ENCODE assay signal across 7 mouse cellular contexts in genomic region chr17:67304831-67305230, GRCm38 (mm10). TPM values are rescaled to one million over a fixed set of nuclear protein-coding genes. Genes with fewer than 3 reads are reported as not detected.
A peak's percentile ranks its signal among the peaks of the same experiment; 100 is the strongest.
DNase-seq lines count a peak whose midpoint lies in the region; ATAC-seq and TF ChIP-seq lines count a peak whose summit lies in the region.

No protein-coding gene starts in this region.

- CTCF ChIA-PET in Patski (lab: Charles Lee): interaction anchor here (0.8 to 1.0 kb wide), 2 partner anchors 25 to 164 kb away, joined by 3 read pairs; no protein-coding TSS in a partner anchor

- no peak overlapping the region for H3K9ac ChIP-seq in heart, embryonic 12.5 days
- H3K9ac ChIP-seq in limb, embryonic 14.5 days (ENCODE audit: low read depth, low read length, severe bottlenecking): no peak overlapping the region
- no peak overlapping the region for H3K9ac ChIP-seq in forebrain, embryonic 11.5 days (ENCODE audit: low read length)
- no peak overlapping the region for H3K9ac ChIP-seq in forebrain, postnatal 0 days

- H3K4me3 ChIP-seq in heart, embryonic 12.5 days: no peak overlapping the region
- no peak overlapping the region for H3K4me3 ChIP-seq in limb, embryonic 14.5 days (replicated peaks; ENCODE audit: low read length)
- no peak overlapping the region for H3K4me3 ChIP-seq in forebrain, embryonic 11.5 days (ENCODE audit: low read depth, low read length)
- H3K4me3 ChIP-seq in forebrain, postnatal 0 days (ENCODE audit: low read depth, low read length): no peak overlapping the region

- POLR2A ChIA-PET in Patski (lab: Charles Lee): interaction anchor here (0.8 kb wide), 1 partner anchor 22 kb away, joined by 4 read pairs; no protein-coding TSS in a partner anchor

- in situ Hi-C loops in Patski (cut with MboI; ENCODE audit: low pct_unique_long_range_greater_than_20kb): no loop called here

- DNase-seq in 3T3-L1 (ENCODE audit: low read depth, low spot score): peak; percentile 52
- DNase-seq in Patski (ENCODE audit: low read depth, low spot score): no peak
- DNase-seq in limb, embryonic 14.5 days (ENCODE audit: low spot score): peak; percentile 66
- no peak for DNase-seq in forebrain, embryonic 11.5 days (ENCODE audit: low spot score)
- DNase-seq in forebrain, postnatal 0 days: no peak
- no peak for DNase-seq in spleen, adult 12 weeks (ENCODE audit: low spot score)

- peak; percentile 71 for ATAC-seq in Patski
- peak; percentile 78 for ATAC-seq in heart, embryonic 12.5 days (ENCODE audit: insufficient number of reproducible peaks, low FRiP score)
- no peak for ATAC-seq in limb, embryonic 14.5 days (ENCODE audit: low FRiP score, low read depth)
- no peak; the same call in 1 of the 2 replicates for ATAC-seq in forebrain, embryonic 11.5 days (replicated peaks; ENCODE audit: low FRiP score)
- no peak for ATAC-seq in forebrain, postnatal 0 days

- H3K9me3 ChIP-seq in heart, embryonic 12.5 days (replicated peaks): no peaks in the 10 kb centered on the region
- H3K9me3 ChIP-seq in limb, embryonic 14.5 days (ENCODE audit: control insufficient read depth, low read length): no peaks in the 10 kb centered on the region
- no peaks in the 10 kb centered on the region for H3K9me3 ChIP-seq in forebrain, embryonic 11.5 days (ENCODE audit: control insufficient read depth, low read length)
- H3K9me3 ChIP-seq in forebrain, postnatal 0 days (ENCODE audit: low read length): no peaks in the 10 kb centered on the region

- H3K4me1 ChIP-seq in heart, embryonic 12.5 days (replicated peaks): peaks cover 40% of the 10 kb centered on the region
- H3K4me1 ChIP-seq in limb, embryonic 14.5 days (ENCODE audit: control insufficient read depth, insufficient read depth, low read length): peaks cover 28% of the 10 kb centered on the region
- peaks cover 3% of the 10 kb centered on the region; the same call in 1 of the 2 replicates for H3K4me1 ChIP-seq in forebrain, embryonic 11.5 days (replicated peaks; ENCODE audit: control insufficient read depth, insufficient read depth, low read length)
- 0 out of 2 replicates have a peak, but pooled peaks cover 10% of the 10 kb centered on the region for H3K4me1 ChIP-seq in forebrain, postnatal 0 days (ENCODE audit: insufficient read depth)

- WGBS in heart, embryonic 12.5 days: 61% methylated on average over 3 of the region's 3 CpGs
- WGBS in limb, embryonic 14.5 days: 64% methylated on average over 3 of the region's 3 CpGs
- 81% methylated on average over 3 of the region's 3 CpGs for WGBS in forebrain, embryonic 11.5 days
- WGBS in forebrain, postnatal 0 days: 67% methylated on average over 3 of the region's 3 CpGs

- H3K36me3 ChIP-seq in heart, embryonic 12.5 days: no peaks in the 10 kb centered on the region
- no peaks in the 10 kb centered on the region for H3K36me3 ChIP-seq in limb, embryonic 14.5 days (ENCODE audit: control insufficient read depth, insufficient read depth, low read length)
- H3K36me3 ChIP-seq in forebrain, embryonic 11.5 days (ENCODE audit: control insufficient read depth, insufficient read depth, low read length): no peaks in the 10 kb centered on the region
- H3K36me3 ChIP-seq in forebrain, postnatal 0 days (ENCODE audit: insufficient read depth): no peaks in the 10 kb centered on the region

- no peak overlapping the region for H3K27ac ChIP-seq in heart, embryonic 12.5 days (ENCODE audit: poor library complexity, severe bottlenecking)
- no peak overlapping the region for H3K27ac ChIP-seq in limb, embryonic 14.5 days (replicated peaks; ENCODE audit: low read depth, low read length)
- H3K27ac ChIP-seq in forebrain, embryonic 11.5 days (ENCODE audit: low read depth, low read length): no peak overlapping the region
- no peak overlapping the region for H3K27ac ChIP-seq in forebrain, postnatal 0 days (ENCODE audit: low read depth, low read length)

- no peak for TF ChIP-seq CTCF in Patski (IDR thresholded peaks at IDR 0.05)
- TF ChIP-seq CTCF in forebrain, postnatal 0 days (IDR thresholded peaks at IDR 0.05; ENCODE audit: low read depth): no peak

- no peak for TF ChIP-seq POLR2A in limb, embryonic 14.5 days (IDR thresholded peaks at IDR 0.05; ENCODE audit: borderline replicate concordance, extremely low read depth, insufficient read depth, insufficient read length)

- no peak overlapping the region for H3K4me2 ChIP-seq in heart, embryonic 12.5 days
- H3K4me2 ChIP-seq in limb, embryonic 14.5 days (replicated peaks; ENCODE audit: low read depth, low read length, severe bottlenecking): no peak overlapping the region
- H3K4me2 ChIP-seq in forebrain, embryonic 11.5 days (ENCODE audit: low read depth, low read length, severe bottlenecking): no peak overlapping the region
- H3K4me2 ChIP-seq in forebrain, postnatal 0 days (ENCODE audit: low read depth): no peak overlapping the region

- H3K27me3 ChIP-seq in Patski: no peaks in the 10 kb centered on the region
- no peaks in the 10 kb centered on the region for H3K27me3 ChIP-seq in heart, embryonic 12.5 days (replicated peaks)
- no peaks in the 10 kb centered on the region for H3K27me3 ChIP-seq in limb, embryonic 14.5 days (ENCODE audit: control insufficient read depth, insufficient read depth, low read length)
- H3K27me3 ChIP-seq in forebrain, embryonic 11.5 days (ENCODE audit: control insufficient read depth, insufficient read depth, low read length): no peaks in the 10 kb centered on the region
- H3K27me3 ChIP-seq in forebrain, postnatal 0 days (ENCODE audit: insufficient read depth, low read length): no peaks in the 10 kb centered on the region

RNA-seq across cellular contexts. Expression of gene Ptprm, which starts 49.4 kb away (rescaled TPM):
- polyA plus RNA-seq in Patski (2021): 43.7 TPM
- polyA plus RNA-seq in heart, embryonic 12.5 days (2016; fragmentation: Nextera tagmentation; extraction: Ambion mirVana): 16.1 and 18.2 TPM in 2 replicates
- polyA plus RNA-seq in limb, embryonic 14.5 days (2012; rRNA removed): 15.8 and 16.5 TPM in 2 replicates
- polyA plus RNA-seq in limb, embryonic 14.5 days (2014; fragmentation: Nextera tagmentation; extraction: Ambion mirVana): 21.8 and 21.9 TPM in 2 replicates
- polyA plus RNA-seq in forebrain, embryonic 11.5 days (2014; fragmentation: Nextera tagmentation; extraction: Ambion mirVana): 11.7 and 13.4 TPM in 2 replicates
- 26.6 and 33.2 TPM in 2 replicates for total RNA-seq in forebrain, postnatal 0 days (2014; rRNA removed)
- polyA plus RNA-seq in forebrain, postnatal 0 days (2015; fragmentation: Nextera tagmentation; extraction: Ambion mirVana): 7.9 and 12.9 TPM in 2 replicates

Comparison
In these comparisons a context has a peak if more than half of its experiments do, and no peak if none do; other contexts are left out.
1. DNase-seq: peak in 3T3-L1 (single experiment) and limb, embryonic 14.5 days (single experiment); none in Patski (single experiment), forebrain, embryonic 11.5 days (single experiment), forebrain, postnatal 0 days (single experiment) and spleen, adult 12 weeks (single experiment).
2. ATAC-seq: peak in Patski (single experiment) and heart, embryonic 12.5 days (single experiment); none in limb, embryonic 14.5 days (single experiment), forebrain, embryonic 11.5 days (single experiment) and forebrain, postnatal 0 days (single experiment).